Mouse (Mus musculus) lung, postnatal 0 days (tissue): ENCODE measurements around the gene Mrpl40.

Experiments used
- CTCF ChIP-seq: IDR thresholded peaks from 2 replicates; pipeline ENCODE4 v1.5.1; 2016; ENCODE audit warnings: antibody characterized with exemption, mild to moderate bottlenecking
- EP300 ChIP-seq: IDR thresholded peaks from 2 replicates; pipeline ENCODE4 v1.6.1; 2016; ENCODE audit warnings: antibody characterized with exemption, mild to moderate bottlenecking, control low read depth

DNA sequence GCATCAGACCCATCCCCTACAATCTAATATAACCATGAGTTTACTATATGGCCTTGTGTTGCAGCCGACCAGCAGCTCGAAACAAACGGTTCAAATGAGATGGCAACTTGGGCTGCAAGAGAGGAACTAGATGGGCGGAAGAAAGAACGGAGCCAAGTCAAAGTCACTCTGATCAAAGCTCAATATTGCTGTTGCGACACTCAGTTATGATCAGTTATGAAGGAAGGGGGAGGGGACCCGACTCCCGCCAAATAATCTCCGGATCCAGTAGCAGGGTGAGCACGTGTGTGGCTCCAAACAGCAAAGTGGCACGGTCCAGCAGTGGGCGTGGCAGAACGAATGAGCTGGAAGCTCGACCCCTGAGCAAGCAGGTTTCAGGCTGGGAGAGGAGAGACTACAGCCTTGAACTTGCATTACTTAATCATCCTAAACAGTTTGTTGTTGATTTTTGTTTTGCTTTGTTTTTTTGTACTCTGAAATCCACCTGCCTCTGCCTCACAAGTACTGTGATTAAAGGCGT lies 30.3 kb downstream of the Mrpl40 start:
- TF ChIP-seq CTCF (no peak), EP300 (no peak)
